Mouse (Mus musculus): ENCODE data around the gene Rgs3. TPM values are rescaled to one million over a fixed set of nuclear protein-coding genes. Genes with fewer than 3 reads are reported as not detected.

Rgs3 gene
- polyA plus RNA-seq, 1 experiment from 2014 or later, result 42.0 TPM

DNA sequence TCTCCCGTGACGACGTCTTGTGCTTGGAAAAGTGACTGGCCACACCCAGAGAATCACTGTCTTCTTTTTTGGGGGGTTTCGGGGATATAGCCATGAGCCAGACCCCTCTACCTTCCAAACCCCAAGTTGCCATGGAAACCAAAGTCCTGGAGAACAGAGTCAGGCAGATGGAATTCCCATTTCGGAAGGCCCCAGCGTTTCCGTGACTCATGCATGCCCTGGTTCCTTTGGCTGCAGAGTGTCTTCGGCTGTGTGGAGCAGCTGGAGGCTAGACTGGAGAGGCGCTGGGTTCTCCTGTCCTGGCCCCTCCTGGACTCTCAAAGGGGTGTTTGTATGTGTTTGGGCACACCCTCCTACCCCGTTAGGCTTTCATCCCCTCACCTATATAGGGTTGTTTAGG, 145.4 kb downstream of the Rgs3 start:
- H3K27me3 ChIP-seq (ENCODE audit: control insufficient read depth, insufficient read depth, low read length), result no peaks in the 10 kb centered on the region
- no peak overlapping the region for H3K9ac ChIP-seq (ENCODE audit: low read depth, low read length)
- H3K4me2 ChIP-seq (replicated peaks; ENCODE audit: low read depth, low read length), result no peak overlapping the region
- 77% methylated on average over 10 of the region's 10 CpGs for WGBS
- no peak overlapping the region for H3K4me3 ChIP-seq (ENCODE audit: low read length)
- H3K27ac ChIP-seq (ENCODE audit: low read depth, low read length), result peak overlapping the region; percentile 20; the same call in 1 of the 2 replicates
- ATAC-seq (ENCODE audit: low FRiP score, low TSS enrichment), result no peak
- peaks cover 34% of the 10 kb centered on the region; the same call in 1 of the 2 replicates for H3K36me3 ChIP-seq (ENCODE audit: control insufficient read depth, insufficient read depth, low read length)
- no peaks in the 10 kb centered on the region for H3K9me3 ChIP-seq (ENCODE audit: control insufficient read depth, low read length)
- peaks cover 12% of the 10 kb centered on the region for H3K4me1 ChIP-seq (ENCODE audit: control insufficient read depth, insufficient read depth, low read length)

DNA sequence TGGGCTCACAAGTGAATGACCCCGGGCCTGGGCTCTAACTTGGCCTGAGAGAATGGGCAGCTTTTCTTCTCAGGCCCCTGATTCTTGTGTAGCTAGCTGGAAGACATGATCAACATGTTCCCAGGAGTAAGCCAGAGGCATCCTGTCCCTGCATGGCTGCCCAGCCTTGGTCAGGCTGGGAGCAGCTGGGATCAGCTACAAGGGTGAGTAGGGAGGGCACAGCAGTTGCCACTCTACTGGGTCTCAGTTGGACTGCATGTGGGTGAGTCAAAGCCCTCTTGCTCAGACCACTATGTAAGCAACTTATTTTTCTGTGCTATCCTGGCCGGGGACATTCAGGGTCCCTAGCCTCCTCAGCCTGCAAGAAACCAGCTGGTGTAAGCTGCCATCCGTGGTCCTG, 146.1 kb downstream of the Rgs3 start:
- Histone ChIP-seq H3K4me1 (ENCODE audit: control insufficient read depth, insufficient read depth, low read length) (peaks cover 9% of the 10 kb centered on the region; the same call in 1 of the 2 replicates), H3K4me2 (replicated peaks; ENCODE audit: low read depth, low read length) (no peak overlapping the region), H3K36me3 (ENCODE audit: control insufficient read depth, insufficient read depth, low read length) (peaks cover 29% of the 10 kb centered on the region; the same call in 1 of the 2 replicates), H3K9me3 (ENCODE audit: control insufficient read depth, low read length) (no peaks in the 10 kb centered on the region), H3K27ac (ENCODE audit: low read depth, low read length) (peak overlapping the region; percentile 20; the same call in 1 of the 2 replicates), H3K27me3 (ENCODE audit: control insufficient read depth, insufficient read depth, low read length) (no peaks in the 10 kb centered on the region), H3K4me3 (ENCODE audit: low read length) (no peak overlapping the region), H3K9ac (ENCODE audit: low read depth, low read length) (no peak overlapping the region)
- ATAC-seq (ENCODE audit: low FRiP score, low TSS enrichment), result no peak
- 48% methylated on average over 3 of the region's 3 CpGs for WGBS

DNA sequence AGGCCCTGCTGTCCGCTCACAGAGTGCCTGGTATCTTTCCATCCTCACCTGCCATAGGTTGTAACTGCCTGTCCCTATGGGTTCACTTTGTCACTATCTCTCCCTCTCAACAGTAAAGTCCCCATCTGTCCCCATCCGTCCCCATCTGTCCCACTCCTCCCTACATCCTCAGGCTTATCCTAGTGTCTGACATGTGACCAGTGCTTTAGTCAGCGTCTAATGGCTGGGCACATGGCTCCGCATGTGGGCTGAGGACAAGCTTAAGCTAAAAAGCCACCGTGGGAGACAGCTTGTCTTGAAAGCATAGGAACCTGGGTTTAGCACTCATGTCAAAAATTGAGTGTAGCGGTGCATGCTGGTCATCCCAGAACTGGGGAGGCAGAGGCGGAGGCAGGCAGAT, 148.4 kb downstream of the Rgs3 start:
- no peak overlapping the region for H3K4me2 ChIP-seq (replicated peaks; ENCODE audit: low read depth, low read length)
- H3K4me3 ChIP-seq (ENCODE audit: low read length), result no peak overlapping the region
- 80% methylated on average over 7 of the region's 7 CpGs for WGBS
- H3K36me3 ChIP-seq (ENCODE audit: control insufficient read depth, insufficient read depth, low read length), result peaks cover 15% of the 10 kb centered on the region; the same call in 1 of the 2 replicates
- H3K27ac ChIP-seq (ENCODE audit: low read depth, low read length), result no peak overlapping the region
- no peak overlapping the region for H3K9ac ChIP-seq (ENCODE audit: low read depth, low read length)
- no peaks in the 10 kb centered on the region for H3K9me3 ChIP-seq (ENCODE audit: control insufficient read depth, low read length)
- H3K4me1 ChIP-seq (ENCODE audit: control insufficient read depth, insufficient read depth, low read length), result peaks cover 8% of the 10 kb centered on the region; the same call in 1 of the 2 replicates
- ATAC-seq (ENCODE audit: low FRiP score, low TSS enrichment), result no peak
- no peaks in the 10 kb centered on the region for H3K27me3 ChIP-seq (ENCODE audit: control insufficient read depth, insufficient read depth, low read length)

DNA sequence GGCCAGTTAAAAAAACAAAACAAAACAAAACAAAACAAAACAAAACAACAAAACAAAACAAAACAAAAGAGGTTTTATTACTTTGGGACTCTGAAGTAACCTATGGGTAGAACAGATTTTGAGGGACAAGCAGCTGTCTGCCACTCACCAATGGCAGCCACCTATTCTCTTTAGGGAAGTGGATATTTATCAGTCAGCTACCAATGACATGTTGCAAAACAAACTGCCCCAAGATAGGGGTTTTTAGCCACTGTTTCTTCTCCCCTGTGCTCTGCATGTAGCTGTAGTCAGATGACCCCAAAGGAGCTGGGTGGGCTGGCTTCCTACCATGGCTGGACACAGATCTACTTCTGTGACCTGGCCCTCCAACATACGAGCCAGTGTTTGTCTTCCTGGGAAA, 149.3 kb downstream of the Rgs3 start:
- Histone ChIP-seq H3K4me3 (ENCODE audit: low read length) (no peak overlapping the region), H3K9me3 (ENCODE audit: control insufficient read depth, low read length) (no peaks in the 10 kb centered on the region), H3K4me1 (ENCODE audit: control insufficient read depth, insufficient read depth, low read length) (peaks cover 8% of the 10 kb centered on the region; the same call in 1 of the 2 replicates), H3K27me3 (ENCODE audit: control insufficient read depth, insufficient read depth, low read length) (no peaks in the 10 kb centered on the region), H3K4me2 (replicated peaks; ENCODE audit: low read depth, low read length) (no peak overlapping the region), H3K36me3 (ENCODE audit: control insufficient read depth, insufficient read depth, low read length) (peaks cover 6% of the 10 kb centered on the region; the same call in 1 of the 2 replicates), H3K27ac (ENCODE audit: low read depth, low read length) (no peak overlapping the region), H3K9ac (ENCODE audit: low read depth, low read length) (no peak overlapping the region)
- 55% methylated on average over 1 of the region's 1 CpGs for WGBS
- no peak for ATAC-seq (ENCODE audit: low FRiP score, low TSS enrichment)

DNA sequence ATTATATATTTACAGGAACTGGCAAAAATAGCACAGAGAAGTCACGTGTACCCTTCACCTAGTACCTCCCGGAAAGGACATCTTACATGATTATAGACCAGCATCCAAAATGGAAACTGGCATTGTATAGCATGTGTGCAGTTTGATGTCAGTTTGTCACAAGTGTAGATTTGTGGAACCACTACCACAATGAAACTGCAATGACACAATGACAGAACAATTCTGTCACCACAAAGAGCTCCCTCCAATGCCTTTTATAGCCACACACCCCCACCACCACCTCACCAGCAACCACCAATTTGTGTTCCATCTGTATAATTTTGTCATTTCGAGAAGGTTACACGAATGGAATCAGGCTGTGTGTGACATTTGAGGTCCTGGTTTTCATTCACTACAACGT, 149.8 kb downstream of the Rgs3 start:
- 91% methylated on average over 5 of the region's 5 CpGs for WGBS
- Histone ChIP-seq H3K4me3 (ENCODE audit: low read length) (no peak overlapping the region), H3K27me3 (ENCODE audit: control insufficient read depth, insufficient read depth, low read length) (no peaks in the 10 kb centered on the region), H3K9me3 (ENCODE audit: control insufficient read depth, low read length) (no peaks in the 10 kb centered on the region), H3K9ac (ENCODE audit: low read depth, low read length) (no peak overlapping the region), H3K4me2 (replicated peaks; ENCODE audit: low read depth, low read length) (no peak overlapping the region), H3K36me3 (ENCODE audit: control insufficient read depth, insufficient read depth, low read length) (peaks cover 1% of the 10 kb centered on the region; the same call in 1 of the 2 replicates), H3K4me1 (ENCODE audit: control insufficient read depth, insufficient read depth, low read length) (peaks cover 8% of the 10 kb centered on the region; the same call in 1 of the 2 replicates), H3K27ac (ENCODE audit: low read depth, low read length) (no peak overlapping the region)
- no peak for ATAC-seq (ENCODE audit: low FRiP score, low TSS enrichment)

DNA sequence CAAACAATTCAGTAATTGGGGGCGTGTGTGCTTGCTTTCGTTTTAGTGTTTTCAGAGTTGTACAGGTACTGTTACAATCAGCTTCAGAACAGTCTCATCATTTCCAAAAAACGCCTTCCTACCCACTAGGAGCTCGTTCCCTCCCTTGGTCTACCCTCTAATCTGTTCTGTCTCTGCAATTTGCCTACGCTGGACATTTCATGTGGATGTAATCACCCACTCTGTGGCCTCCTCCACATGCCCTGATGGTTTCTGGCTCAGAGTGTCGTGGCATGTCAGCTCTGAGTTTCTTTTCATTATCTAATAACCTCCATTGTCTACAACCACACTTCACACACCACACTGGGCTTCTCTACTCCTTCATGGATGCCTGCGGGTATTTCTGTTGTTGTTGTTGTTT, 151.5 kb downstream of the Rgs3 start:
- H3K9me3 ChIP-seq (ENCODE audit: control insufficient read depth, low read length), result no peaks in the 10 kb centered on the region
- H3K36me3 ChIP-seq (ENCODE audit: control insufficient read depth, insufficient read depth, low read length), result no peaks in the 10 kb centered on the region
- H3K9ac ChIP-seq (ENCODE audit: low read depth, low read length), result no peak overlapping the region
- no peak overlapping the region for H3K27ac ChIP-seq (ENCODE audit: low read depth, low read length)
- ATAC-seq (ENCODE audit: low FRiP score, low TSS enrichment), result no peak
- no peak overlapping the region for H3K4me2 ChIP-seq (replicated peaks; ENCODE audit: low read depth, low read length)
- H3K27me3 ChIP-seq (ENCODE audit: control insufficient read depth, insufficient read depth, low read length), result no peaks in the 10 kb centered on the region
- no peak overlapping the region for H3K4me3 ChIP-seq (ENCODE audit: low read length)
- 68% methylated on average over 7 of the region's 7 CpGs for whole genome bisulfite sequencing
- H3K4me1 ChIP-seq (ENCODE audit: control insufficient read depth, insufficient read depth, low read length), result no peaks in the 10 kb centered on the region

DNA sequence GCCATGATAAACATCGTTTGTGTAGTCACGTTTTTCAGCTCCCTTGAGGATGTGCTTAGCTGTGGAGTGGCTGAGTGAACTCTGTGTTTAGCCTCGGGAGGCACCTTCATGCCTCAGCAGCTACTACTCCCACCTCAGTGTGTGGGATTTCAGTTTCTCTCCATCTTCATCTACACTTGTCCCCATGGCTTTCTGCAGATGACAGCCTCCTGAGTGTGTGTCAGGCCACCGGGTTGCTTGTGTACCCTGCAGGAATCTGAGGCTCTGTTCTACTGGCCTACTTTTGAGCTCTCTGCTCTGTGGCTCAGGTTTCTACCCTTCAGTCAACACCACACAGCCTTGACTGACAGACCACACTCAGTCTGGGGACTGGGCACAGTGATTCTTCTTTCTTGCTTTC, 151.9 kb downstream of the Rgs3 start:
- no peaks in the 10 kb centered on the region for H3K36me3 ChIP-seq (ENCODE audit: control insufficient read depth, insufficient read depth, low read length)
- H3K9ac ChIP-seq (ENCODE audit: low read depth, low read length), result no peak overlapping the region
- no peaks in the 10 kb centered on the region for H3K4me1 ChIP-seq (ENCODE audit: control insufficient read depth, insufficient read depth, low read length)
- H3K27me3 ChIP-seq (ENCODE audit: control insufficient read depth, insufficient read depth, low read length), result no peaks in the 10 kb centered on the region
- whole genome bisulfite sequencing, result 48% methylated on average over 4 of the region's 4 CpGs
- no peaks in the 10 kb centered on the region for H3K9me3 ChIP-seq (ENCODE audit: control insufficient read depth, low read length)
- H3K4me2 ChIP-seq (replicated peaks; ENCODE audit: low read depth, low read length), result no peak overlapping the region
- H3K27ac ChIP-seq (ENCODE audit: low read depth, low read length), result 0 out of 2 replicates have a peak overlapping the region, but pooled peaks have one; percentile 14
- no peak overlapping the region for H3K4me3 ChIP-seq (ENCODE audit: low read length)
- ATAC-seq (ENCODE audit: low FRiP score, low TSS enrichment), result peak; percentile 81

DNA sequence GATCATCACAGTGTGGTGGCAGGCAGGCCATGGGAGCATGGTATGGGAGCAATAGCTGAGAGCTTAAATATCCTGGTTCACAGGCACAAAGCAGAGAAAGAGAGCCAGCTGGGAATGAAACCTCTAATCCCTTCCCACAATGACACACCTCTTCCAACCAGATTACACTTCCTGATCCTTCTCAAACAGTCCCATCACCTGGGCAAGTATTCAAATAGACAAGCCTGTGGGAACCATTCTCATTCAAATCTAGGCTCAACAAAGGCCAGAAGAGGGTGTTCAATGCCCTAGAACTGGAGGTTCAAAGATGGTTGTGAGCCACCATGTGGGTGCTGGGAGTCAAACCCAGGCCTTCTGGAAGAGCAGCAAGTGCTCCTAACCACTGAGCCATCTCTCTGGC, 161.2 kb downstream of the Rgs3 start:
- Histone ChIP-seq H3K36me3 (ENCODE audit: control insufficient read depth, insufficient read depth, low read length) (no peaks in the 10 kb centered on the region), H3K9me3 (ENCODE audit: control insufficient read depth, low read length) (peaks cover 10% of the 10 kb centered on the region), H3K9ac (ENCODE audit: low read depth, low read length) (no peak overlapping the region), H3K4me1 (ENCODE audit: control insufficient read depth, insufficient read depth, low read length) (peaks cover 8% of the 10 kb centered on the region; the same call in 1 of the 2 replicates), H3K27me3 (ENCODE audit: control insufficient read depth, insufficient read depth, low read length) (no peaks in the 10 kb centered on the region), H3K27ac (ENCODE audit: low read depth, low read length) (no peak overlapping the region), H3K4me2 (replicated peaks; ENCODE audit: low read depth, low read length) (no peak overlapping the region), H3K4me3 (ENCODE audit: low read length) (no peak overlapping the region)
- ATAC-seq (ENCODE audit: low FRiP score, low TSS enrichment), result no peak

DNA sequence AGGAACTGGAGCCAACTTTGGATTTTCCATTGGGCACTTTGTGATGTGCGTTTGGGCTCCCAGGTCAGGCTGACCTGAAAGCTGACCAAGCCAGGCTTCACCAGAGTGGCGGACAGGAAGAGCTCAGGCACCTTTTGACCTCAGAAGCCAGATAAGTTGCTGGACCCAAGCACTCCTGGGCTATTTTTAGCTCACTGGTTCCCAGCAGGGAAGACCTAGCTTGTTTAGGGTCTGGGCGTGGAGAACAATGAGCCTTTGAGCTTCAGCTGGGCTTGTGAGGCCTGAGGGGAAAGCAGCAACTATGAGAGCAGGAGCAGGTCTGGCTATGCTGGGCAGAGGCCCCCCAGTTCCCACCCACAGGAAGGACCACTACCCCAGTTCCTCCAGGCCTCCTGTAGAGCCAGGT, 162.4 kb downstream of the Rgs3 start:
- ATAC-seq (ENCODE audit: low FRiP score, low TSS enrichment), result peak; percentile 66; the same call in 1 of the 2 replicates
- Histone ChIP-seq H3K9ac (ENCODE audit: low read depth, low read length) (no peak overlapping the region), H3K9me3 (ENCODE audit: control insufficient read depth, low read length) (peaks cover 10% of the 10 kb centered on the region), H3K4me3 (ENCODE audit: low read length) (no peak overlapping the region), H3K36me3 (ENCODE audit: control insufficient read depth, insufficient read depth, low read length) (no peaks in the 10 kb centered on the region), H3K27ac (ENCODE audit: low read depth, low read length) (peak overlapping the region; percentile 48; the same call in 1 of the 2 replicates), H3K27me3 (ENCODE audit: control insufficient read depth, insufficient read depth, low read length) (no peaks in the 10 kb centered on the region), H3K4me2 (replicated peaks; ENCODE audit: low read depth, low read length) (no peak overlapping the region), H3K4me1 (ENCODE audit: control insufficient read depth, insufficient read depth, low read length) (peaks cover 8% of the 10 kb centered on the region; the same call in 1 of the 2 replicates)
- 37% methylated on average over 3 of the region's 3 CpGs for WGBS

Measured in kidney, embryonic 14.5 days (tissue).